Mouse (Mus musculus): ENCODE data around the gene St6gal1. TPM values are rescaled to one million over a fixed set of nuclear protein-coding genes. Genes with fewer than 3 reads are reported as not detected.

St6gal1 gene
- polyA plus RNA-seq, 1 experiment = 77.2 TPM

GRCm38 (mm10) chr16:23289424-23289823, 64.9 kb downstream of the St6gal1 start:
- H3K27ac ChIP-seq (ENCODE audit: insufficient read depth, low read depth, low read length) = no peak overlapping the region
- TF ChIP-seq CTCF (IDR thresholded peaks at IDR 0.05; ENCODE audit: low read depth, low read length) (no peak), POLR2A (IDR thresholded peaks at IDR 0.05; ENCODE audit: borderline replicate concordance, low read depth, low read length) (no peak)
- no peak overlapping the region for H3K4me3 ChIP-seq (ENCODE audit: insufficient read depth, low read length)
- peaks cover 44% of the 10 kb centered on the region for H3K4me1 ChIP-seq (ENCODE audit: control insufficient read depth, insufficient read depth, low read length)

GRCm38 (mm10) chr16:23290171-23290570, 65.6 kb downstream of the St6gal1 start:
- Histone ChIP-seq H3K27ac (ENCODE audit: insufficient read depth, low read depth, low read length) (no peak overlapping the region), H3K4me1 (ENCODE audit: control insufficient read depth, insufficient read depth, low read length) (peaks cover 41% of the 10 kb centered on the region), H3K4me3 (ENCODE audit: insufficient read depth, low read length) (no peak overlapping the region)
- TF ChIP-seq POLR2A (IDR thresholded peaks at IDR 0.05; ENCODE audit: borderline replicate concordance, low read depth, low read length) (no peak), CTCF (IDR thresholded peaks at IDR 0.05; ENCODE audit: low read depth, low read length) (no peak)

GRCm38 (mm10) chr16:23291521-23291920, 67.0 kb downstream of the St6gal1 start:
- H3K27ac ChIP-seq (ENCODE audit: insufficient read depth, low read depth, low read length) = no peak overlapping the region
- TF ChIP-seq CTCF (IDR thresholded peaks at IDR 0.05; ENCODE audit: low read depth, low read length) (no peak), POLR2A (IDR thresholded peaks at IDR 0.05; ENCODE audit: borderline replicate concordance, low read depth, low read length) (no peak)
- H3K4me1 ChIP-seq (ENCODE audit: control insufficient read depth, insufficient read depth, low read length) = peaks cover 39% of the 10 kb centered on the region
- no peak overlapping the region for H3K4me3 ChIP-seq (ENCODE audit: insufficient read depth, low read length)

GRCm38 (mm10) chr16:23294236-23294635, 69.7 kb downstream of the St6gal1 start:
- Histone ChIP-seq H3K27ac (ENCODE audit: insufficient read depth, low read depth, low read length) (no peak overlapping the region), H3K4me1 (ENCODE audit: control insufficient read depth, insufficient read depth, low read length) (peaks cover 23% of the 10 kb centered on the region), H3K4me3 (ENCODE audit: insufficient read depth, low read length) (no peak overlapping the region)
- TF ChIP-seq CTCF (IDR thresholded peaks at IDR 0.05; ENCODE audit: low read depth, low read length) (no peak), POLR2A (IDR thresholded peaks at IDR 0.05; ENCODE audit: borderline replicate concordance, low read depth, low read length) (no peak)

DNA sequence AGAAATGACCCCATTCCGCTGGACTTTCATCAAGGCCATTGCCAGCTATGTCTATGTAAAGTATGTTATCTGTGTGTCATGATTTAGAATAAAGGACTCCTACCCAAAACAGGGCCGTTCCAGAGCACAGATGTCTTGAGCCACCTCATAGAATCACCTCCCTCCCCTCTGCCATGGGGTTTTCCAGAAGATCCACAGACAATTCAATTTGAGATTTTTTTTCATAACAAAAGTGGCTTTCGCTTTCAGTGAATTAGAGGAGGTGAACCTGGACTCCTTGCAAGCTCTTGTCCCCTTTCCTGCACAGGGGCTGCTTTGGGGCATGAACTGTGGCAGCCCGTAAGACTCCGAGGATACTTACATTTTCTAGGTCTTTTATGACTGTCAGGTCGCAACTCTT, 70.2 kb downstream of the St6gal1 start:
- Histone ChIP-seq H3K27ac (ENCODE audit: insufficient read depth, low read depth, low read length) (no peak overlapping the region), H3K4me1 (ENCODE audit: control insufficient read depth, insufficient read depth, low read length) (peaks cover 21% of the 10 kb centered on the region), H3K4me3 (ENCODE audit: insufficient read depth, low read length) (no peak overlapping the region)
- TF ChIP-seq CTCF (IDR thresholded peaks at IDR 0.05; ENCODE audit: low read depth, low read length) (no peak), POLR2A (IDR thresholded peaks at IDR 0.05; ENCODE audit: borderline replicate concordance, low read depth, low read length) (no peak)

- H3K4me3 ChIP-seq (ENCODE audit: insufficient read depth, low read length) = no peak overlapping the region
- no peak overlapping the region for H3K27ac ChIP-seq (ENCODE audit: insufficient read depth, low read depth, low read length)
- peaks cover 12% of the 10 kb centered on the region for H3K4me1 ChIP-seq (ENCODE audit: control insufficient read depth, insufficient read depth, low read length)
- TF ChIP-seq CTCF (IDR thresholded peaks at IDR 0.05; ENCODE audit: low read depth, low read length) = no peak
- TF ChIP-seq POLR2A (IDR thresholded peaks at IDR 0.05; ENCODE audit: borderline replicate concordance, low read depth, low read length) = no peak
Observed at GRCm38 (mm10) chr16:23295720-23296119, 71.2 kb downstream of the St6gal1 start.

- no peak for TF ChIP-seq POLR2A (IDR thresholded peaks at IDR 0.05; ENCODE audit: borderline replicate concordance, low read depth, low read length)
- no peak for TF ChIP-seq CTCF (IDR thresholded peaks at IDR 0.05; ENCODE audit: low read depth, low read length)
- Histone ChIP-seq H3K4me3 (ENCODE audit: insufficient read depth, low read length) (no peak overlapping the region), H3K4me1 (ENCODE audit: control insufficient read depth, insufficient read depth, low read length) (peaks cover 12% of the 10 kb centered on the region), H3K27ac (ENCODE audit: insufficient read depth, low read depth, low read length) (no peak overlapping the region)
Observed at GRCm38 (mm10) chr16:23296721-23297120, 72.2 kb downstream of the St6gal1 start.

DNA sequence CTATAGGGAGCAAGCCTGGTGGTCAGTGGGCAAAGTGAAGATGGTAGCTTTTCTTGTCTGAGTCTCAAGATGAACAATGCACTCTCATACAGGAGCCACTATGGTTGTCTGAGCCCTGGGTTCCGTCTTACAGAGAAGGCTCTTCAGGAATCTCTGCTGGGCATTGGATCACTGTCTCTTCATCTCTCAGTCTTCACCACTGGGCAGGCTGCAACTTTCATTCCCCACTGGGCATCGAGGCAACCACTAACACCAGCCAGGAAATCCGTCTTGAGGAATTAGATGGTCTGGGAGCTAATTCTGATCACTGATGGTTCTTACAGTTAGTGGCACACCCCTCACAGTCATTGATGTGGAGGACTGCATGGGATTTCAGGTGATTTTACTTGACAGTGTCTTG, 73.9 kb downstream of the St6gal1 start:
- Histone ChIP-seq H3K4me3 (ENCODE audit: insufficient read depth, low read length) (no peak overlapping the region), H3K27ac (ENCODE audit: insufficient read depth, low read depth, low read length) (no peak overlapping the region), H3K4me1 (ENCODE audit: control insufficient read depth, insufficient read depth, low read length) (peaks cover 12% of the 10 kb centered on the region)
- TF ChIP-seq CTCF (IDR thresholded peaks at IDR 0.05; ENCODE audit: low read depth, low read length) = no peak
- no peak for TF ChIP-seq POLR2A (IDR thresholded peaks at IDR 0.05; ENCODE audit: borderline replicate concordance, low read depth, low read length)

- H3K4me1 ChIP-seq (ENCODE audit: control insufficient read depth, insufficient read depth, low read length) = peaks cover 12% of the 10 kb centered on the region
Observed at GRCm38 (mm10) chr16:23298911-23299310, 74.4 kb downstream of the St6gal1 start.

DNA sequence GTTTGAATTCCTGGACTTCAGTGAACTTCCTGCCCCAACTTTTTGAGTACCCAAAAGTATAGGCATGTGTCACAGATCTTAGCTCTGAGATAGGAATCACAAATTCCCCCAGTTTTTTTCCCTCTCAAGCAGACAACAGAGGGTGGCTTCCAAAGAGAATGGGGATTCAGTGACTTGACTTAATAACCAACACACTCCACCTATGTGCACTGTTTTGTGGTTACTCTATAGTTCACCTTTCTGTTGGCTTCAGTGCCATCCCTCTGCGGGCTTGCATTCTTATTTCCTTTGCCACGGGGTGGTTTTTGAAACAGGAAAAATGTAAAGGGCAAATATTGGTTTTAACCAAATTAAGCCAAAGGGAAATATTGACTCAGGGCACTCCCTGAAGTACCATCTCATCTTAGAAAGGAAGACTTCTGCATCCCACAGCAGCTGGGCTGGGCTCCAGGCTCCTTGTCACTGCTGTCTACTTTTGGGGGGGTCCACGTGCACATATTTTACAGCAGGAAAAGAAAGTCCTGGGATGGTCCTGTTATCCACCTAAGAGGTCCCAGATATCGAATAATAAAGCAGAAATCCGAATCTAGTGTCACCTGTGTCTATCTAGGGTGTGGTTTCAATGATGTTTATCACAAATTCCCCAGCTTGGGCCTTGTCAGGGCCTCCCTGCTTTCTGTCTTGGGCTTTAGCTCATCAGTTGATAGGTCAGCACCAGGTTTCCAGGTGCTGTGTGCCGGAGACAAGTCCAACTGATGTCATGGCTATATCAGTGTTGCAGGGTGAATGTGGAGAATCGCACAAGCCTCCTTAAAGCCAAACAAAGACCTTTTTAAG, 75.6 kb downstream of the St6gal1 start:
- Histone ChIP-seq H3K4me1 (ENCODE audit: control insufficient read depth, insufficient read depth, low read length) (peaks cover 8% of the 10 kb centered on the region), H3K4me3 (ENCODE audit: insufficient read depth, low read length) (no peak overlapping the region), H3K27ac (ENCODE audit: insufficient read depth, low read depth, low read length) (no peak overlapping the region)
- no peak for TF ChIP-seq CTCF (IDR thresholded peaks at IDR 0.05; ENCODE audit: low read depth, low read length)
- no peak for TF ChIP-seq POLR2A (IDR thresholded peaks at IDR 0.05; ENCODE audit: borderline replicate concordance, low read depth, low read length)

More at GRCm38 (mm10) chr16:23298911-23299310, 74.4 kb downstream of the St6gal1 start:
- H3K4me3 ChIP-seq (ENCODE audit: insufficient read depth, low read length) = no peak overlapping the region
- no peak overlapping the region for H3K27ac ChIP-seq (ENCODE audit: insufficient read depth, low read depth, low read length)
- no peak for TF ChIP-seq POLR2A (IDR thresholded peaks at IDR 0.05; ENCODE audit: borderline replicate concordance, low read depth, low read length)
- no peak for TF ChIP-seq CTCF (IDR thresholded peaks at IDR 0.05; ENCODE audit: low read depth, low read length)

All from bone marrow macrophage, adult 2 months (primary cell).